Mouse (Mus musculus) hindbrain, embryonic 11.5 days (tissue): Measurements from ENCODE around the gene Sirt7. TPM values are rescaled to one million over a fixed set of nuclear protein-coding genes. Genes with fewer than 3 reads are reported as not detected.

Source experiments
- ATAC-seq: fragments of 200-750 bp; cut with Nextera tagmentation; 2 replicates; pipeline ENCODE4 v1.8.0; 2017; ENCODE audit warnings: mild to moderate bottlenecking, moderate TSS enrichment, moderate library complexity; ENCODE audit not compliant: low FRiP score
- DNase-seq: peaks from one replicate; pipeline ENCODE4 v3.0.0-alpha.2; 2015; ENCODE audit warnings: low spot score
- H3K27ac ChIP-seq: fragments of 300-500 bp; sonication (generic); 2 replicates; pipeline ENCODE4 v1.5.1; 2014; ENCODE audit warnings: mild to moderate bottlenecking, low read depth, low read length
- H3K27me3 ChIP-seq: fragments of 300-500 bp; sonication (generic); 2 replicates; pipeline ENCODE4 v1.6.1; 2014; ENCODE audit warnings: mild to moderate bottlenecking, low read length, moderate library complexity, mixed read lengths; ENCODE audit not compliant: control insufficient read depth, insufficient read depth
- H3K36me3 ChIP-seq: fragments of 300-500 bp; sonication (generic); 2 replicates; pipeline ENCODE4 v1.6.1; 2014; ENCODE audit warnings: mild to moderate bottlenecking, low read length, moderate library complexity, mixed read lengths; ENCODE audit not compliant: control insufficient read depth, insufficient read depth
- H3K4me1 ChIP-seq: fragments of 300-500 bp; sonication (generic); replicated peaks from 2 replicates; pipeline ENCODE4 v1.6.1; 2014; ENCODE audit warnings: low read length, mixed read lengths; ENCODE audit not compliant: control insufficient read depth, insufficient read depth
- H3K4me2 ChIP-seq: fragments of 300-500 bp; sonication (generic); replicated peaks from 2 replicates; pipeline ENCODE4 v1.6.1; 2014; ENCODE audit warnings: mild to moderate bottlenecking, low read depth, low read length
- H3K4me3 ChIP-seq: fragments of 300-500 bp; sonication (generic); 2 replicates; pipeline ENCODE4 v1.5.1; 2014; ENCODE audit warnings: low read depth, low read length
- H3K9ac ChIP-seq: fragments of 300-500 bp; sonication (generic); 2 replicates; pipeline ENCODE4 v1.6.1; 2014; ENCODE audit warnings: low read depth, low read length
- H3K9me3 ChIP-seq: fragments of 300-500 bp; sonication (generic); 2 replicates; pipeline ENCODE4 v1.6.1; 2016; ENCODE audit warnings: low read length; ENCODE audit not compliant: control insufficient read depth
- WGBS: fragments of 180-500 bp; shearing (Covaris S2); extraction: QIAGEN DNeasy Blood & Tissue Kit; methylation state at CpG from one replicate; pipeline ENCODE4 v1.1.7; 2014; 5-methylcytosine and 5-hydroxymethylcytosine counted together
- polyA plus RNA-seq: library from polyadenylated mRNA; unstranded; fragments of >200 nt; fragmentation: Nextera tagmentation; extraction: Ambion mirVana; gene quantifications from 2 replicates; pipeline ENCODE4 v1.2.1, GENCODE M21; 2014

Sirt7 gene
- polyA plus RNA-seq, 1 experiment from 2014 or later: 36.6 TPM

- H3K36me3 ChIP-seq: peaks cover 19% of the 10 kb centered on the region
- WGBS: 71% methylated on average over 15 of the region's 15 CpGs
- peaks cover 8% of the 10 kb centered on the region for H3K4me1 ChIP-seq
- ATAC-seq: no peak
- no peaks in the 10 kb centered on the region for H3K27me3 ChIP-seq
- peak; percentile 92 for DNase-seq
- peak overlapping the region; percentile 98 for H3K9ac ChIP-seq
- H3K4me2 ChIP-seq: peak overlapping the region; percentile 96
- no peaks in the 10 kb centered on the region for H3K9me3 ChIP-seq
- H3K4me3 ChIP-seq: peak overlapping the region; percentile 94
- peak overlapping the region; percentile 51; the same call in 1 of the 2 replicates for H3K27ac ChIP-seq
Observed at GRCm38 (mm10) chr11:120579316-120580107, 45.5 kb downstream of the Sirt7 start.

GRCm38 (mm10) chr11:120578694-120579243, 46.3 kb downstream of the Sirt7 start:
- ATAC-seq (no peak), DNase-seq (no peak)
- H3K27ac ChIP-seq: no peak overlapping the region
- H3K27me3 ChIP-seq: no peaks in the 10 kb centered on the region
- peaks cover 12% of the 10 kb centered on the region for H3K4me1 ChIP-seq
- H3K36me3 ChIP-seq: peaks cover 19% of the 10 kb centered on the region
- H3K4me3 ChIP-seq: no peak overlapping the region
- H3K9ac ChIP-seq: no peak overlapping the region
- no peaks in the 10 kb centered on the region for H3K9me3 ChIP-seq
- H3K4me2 ChIP-seq: no peak overlapping the region
- 72% methylated on average over 11 of the region's 11 CpGs for WGBS

GRCm38 (mm10) chr11:120578024-120578693, 46.9 kb downstream of the Sirt7 start:
- H3K27me3 ChIP-seq: no peaks in the 10 kb centered on the region
- ATAC-seq (no peak), DNase-seq (no peak)
- H3K9ac ChIP-seq: peak overlapping the region; percentile 28; the same call in 1 of the 2 replicates
- H3K4me1 ChIP-seq: peaks cover 12% of the 10 kb centered on the region
- H3K4me2 ChIP-seq: no peak overlapping the region
- H3K36me3 ChIP-seq: peaks cover 19% of the 10 kb centered on the region
- H3K27ac ChIP-seq: no peak overlapping the region
- no peaks in the 10 kb centered on the region for H3K9me3 ChIP-seq
- 85% methylated on average over 10 of the region's 10 CpGs for WGBS
- H3K4me3 ChIP-seq: no peak overlapping the region

- DNase-seq: peak; percentile 38
- H3K27ac ChIP-seq: no peak overlapping the region
- peaks cover 12% of the 10 kb centered on the region for H3K4me1 ChIP-seq
Observed at GRCm38 (mm10) chr11:120577211-120578023, 47.6 kb downstream of the Sirt7 start.

GRCm38 (mm10) chr11:120576365-120576981, 48.6 kb downstream of the Sirt7 start:
- Histone ChIP-seq H3K9ac (no peak overlapping the region), H3K36me3 (peaks cover 19% of the 10 kb centered on the region), H3K4me2 (no peak overlapping the region), H3K9me3 (no peaks in the 10 kb centered on the region), H3K4me1 (peaks cover 15% of the 10 kb centered on the region), H3K27me3 (no peaks in the 10 kb centered on the region), H3K4me3 (no peak overlapping the region), H3K27ac (no peak overlapping the region)
- DNase-seq (no peak), ATAC-seq (no peak)
- WGBS: 93% methylated on average over 3 of the region's 3 CpGs

More at GRCm38 (mm10) chr11:120577211-120578023, 47.6 kb downstream of the Sirt7 start:
- peaks cover 19% of the 10 kb centered on the region for H3K36me3 ChIP-seq
- no peak overlapping the region for H3K4me2 ChIP-seq
- no peaks in the 10 kb centered on the region for H3K9me3 ChIP-seq
- H3K27me3 ChIP-seq: no peaks in the 10 kb centered on the region
- H3K4me3 ChIP-seq: no peak overlapping the region
- no peak for ATAC-seq
- peak overlapping the region; percentile 28; the same call in 1 of the 2 replicates for H3K9ac ChIP-seq
- 85% methylated on average over 7 of the region's 7 CpGs for WGBS

GRCm38 (mm10) chr11:120575940-120576339, 49.1 kb downstream of the Sirt7 start:
- no peak for DNase-seq
- peaks cover 19% of the 10 kb centered on the region for H3K36me3 ChIP-seq
- H3K4me1 ChIP-seq: peaks cover 20% of the 10 kb centered on the region
- H3K27me3 ChIP-seq: no peaks in the 10 kb centered on the region
- H3K4me2 ChIP-seq: no peak overlapping the region
- H3K9me3 ChIP-seq: no peaks in the 10 kb centered on the region
- no peak overlapping the region for H3K9ac ChIP-seq
- H3K4me3 ChIP-seq: no peak overlapping the region
- no peak for ATAC-seq
- H3K27ac ChIP-seq: no peak overlapping the region

- WGBS: 82% methylated on average over 2 of the region's 2 CpGs
- no peaks in the 10 kb centered on the region for H3K9me3 ChIP-seq
- H3K4me3 ChIP-seq: no peak overlapping the region
- no peak overlapping the region for H3K4me2 ChIP-seq
- H3K27me3 ChIP-seq: no peaks in the 10 kb centered on the region
- no peak for DNase-seq
- H3K9ac ChIP-seq: no peak overlapping the region
- H3K27ac ChIP-seq: no peak overlapping the region
- no peak for ATAC-seq
- H3K36me3 ChIP-seq: peaks cover 21% of the 10 kb centered on the region
- H3K4me1 ChIP-seq: peaks cover 17% of the 10 kb centered on the region
Observed at GRCm38 (mm10) chr11:120575046-120575445, 50.0 kb downstream of the Sirt7 start.

GRCm38 (mm10) chr11:120574278-120574600, 50.8 kb downstream of the Sirt7 start:
- Histone ChIP-seq H3K9ac (peak overlapping the region; percentile 96), H3K36me3 (peaks cover 19% of the 10 kb centered on the region), H3K4me1 (peaks cover 14% of the 10 kb centered on the region; the same call in 1 of the 2 replicates), H3K4me2 (peak overlapping the region; percentile 86), H3K27me3 (no peaks in the 10 kb centered on the region), H3K9me3 (no peaks in the 10 kb centered on the region), H3K4me3 (peak overlapping the region; percentile 99), H3K27ac (no peak overlapping the region)
- ATAC-seq (no peak), DNase-seq (no peak)
- 49% methylated on average over 5 of the region's 5 CpGs for WGBS
